In the genomic region with DNA sequence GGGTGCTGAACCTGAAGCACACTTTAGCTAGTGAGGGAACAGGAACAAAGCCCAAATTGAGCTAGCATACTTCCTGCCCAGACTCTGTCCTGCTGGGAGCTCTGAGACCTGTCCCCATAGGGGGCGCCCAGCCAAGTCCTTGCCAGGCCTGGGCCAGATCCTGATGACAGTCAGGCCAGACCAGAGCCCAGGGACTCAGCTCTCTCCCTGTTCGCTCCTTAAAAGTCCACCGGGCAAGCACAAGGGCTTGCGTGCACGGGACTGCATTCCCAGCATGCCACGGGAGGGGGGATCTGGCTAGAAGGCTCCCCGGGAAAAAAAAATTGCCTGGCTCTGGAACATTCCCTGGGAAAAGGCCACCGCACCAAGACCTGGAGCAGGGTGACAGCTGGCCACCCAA, we compare ENCODE assay signal across 10 mouse cellular contexts. TPM values are rescaled to one million over a fixed set of nuclear protein-coding genes. Genes with fewer than 3 reads are reported as not detected.
DNase-seq lines count a peak whose midpoint lies in the region; ATAC-seq and TF ChIP-seq lines count a peak whose summit lies in the region.
"Had no signal": no experiment of that assay in that cellular context is flagged by ENCODE, and none has a peak within 500 bp of the region (broad histone marks: within the 10 kb centered on the region; RNA-seq: fewer than 3 reads in every experiment).

No protein-coding gene starts in this region.

- H3K9ac ChIP-seq in kidney, embryonic 15.5 days = no peak overlapping the region
- H3K9ac ChIP-seq in liver, postnatal 0 days (replicated peaks) = no peak overlapping the region
- no peak overlapping the region for H3K9ac ChIP-seq in forebrain, embryonic 16.5 days (replicated peaks; ENCODE audit: low read depth, low read length)

- WGBS in kidney, embryonic 15.5 days = 64% methylated on average over 8 of the region's 8 CpGs
- 68% methylated on average over 8 of the region's 8 CpGs for WGBS in liver, postnatal 0 days (ENCODE audit: insufficient replicate concordance)
- WGBS in forebrain, embryonic 16.5 days = 59% methylated on average over 8 of the region's 8 CpGs

- no peak overlapping the region for H3K4me3 ChIP-seq in kidney, embryonic 15.5 days (replicated peaks)
- no peak overlapping the region for H3K4me3 ChIP-seq in liver, postnatal 0 days (ENCODE audit: low read depth, low read length)
- no peak overlapping the region for H3K4me3 ChIP-seq in forebrain, embryonic 16.5 days (replicated peaks; ENCODE audit: low read length)

- H3K4me1 ChIP-seq in kidney, embryonic 15.5 days = peaks cover 19% of the 10 kb centered on the region
- H3K4me1 ChIP-seq in liver, postnatal 0 days (ENCODE audit: insufficient read depth) = no peaks in the 10 kb centered on the region
- 0 out of 2 replicates have a peak, but pooled peaks cover 3% of the 10 kb centered on the region for H3K4me1 ChIP-seq in forebrain, embryonic 16.5 days (replicated peaks; ENCODE audit: control insufficient read depth, insufficient read depth, low read length)

- H3K9me3 ChIP-seq in kidney, embryonic 15.5 days (replicated peaks) = no peaks in the 10 kb centered on the region
- no peaks in the 10 kb centered on the region for H3K9me3 ChIP-seq in liver, postnatal 0 days (ENCODE audit: low read length)
- H3K9me3 ChIP-seq in forebrain, embryonic 16.5 days (ENCODE audit: control insufficient read depth, low read length) = no peaks in the 10 kb centered on the region
- H3K9me3 ChIP-seq: G1E had no signal

- no peak; the same call in 1 of the 2 replicates for TF ChIP-seq CTCF in liver, postnatal 0 days (IDR thresholded peaks at IDR 0.05; ENCODE audit: low read depth)

- no peaks in the 10 kb centered on the region for H3K36me3 ChIP-seq in kidney, embryonic 15.5 days
- no peaks in the 10 kb centered on the region for H3K36me3 ChIP-seq in liver, postnatal 0 days (replicated peaks; ENCODE audit: insufficient read depth, low read length)
- H3K36me3 ChIP-seq in forebrain, embryonic 16.5 days (ENCODE audit: control insufficient read depth, insufficient read depth) = no peaks in the 10 kb centered on the region
- H3K36me3 ChIP-seq: G1E had no signal

- no peaks in the 10 kb centered on the region for H3K27me3 ChIP-seq in kidney, embryonic 15.5 days
- H3K27me3 ChIP-seq in liver, postnatal 0 days (ENCODE audit: insufficient read depth, low read length) = no peaks in the 10 kb centered on the region
- no peaks in the 10 kb centered on the region for H3K27me3 ChIP-seq in forebrain, embryonic 16.5 days (replicated peaks; ENCODE audit: control insufficient read depth, insufficient read depth, low read length)

- no peak for ATAC-seq in kidney, embryonic 15.5 days (replicated peaks; ENCODE audit: low FRiP score)
- ATAC-seq in CD4-positive, CD25-positive, alpha-beta regulatory T cell, adult 4 months = no peak
- ATAC-seq in liver, postnatal 0 days = no peak
- no peak for ATAC-seq in forebrain, embryonic 16.5 days

- DNase-seq in kidney, adult 11 months = peak; percentile 23
- DNase-seq in adrenal gland, postnatal 25 days = peak; percentile 57
- DNase-seq in gastrocnemius, postnatal 10 days = peak; percentile 65
- peak; percentile 60 to 71 for DNase-seq in kidney, postnatal 25 days
- DNase-seq in liver, postnatal 0 days = no peak

- no peak overlapping the region for H3K4me2 ChIP-seq in kidney, embryonic 15.5 days
- no peak overlapping the region for H3K4me2 ChIP-seq in liver, postnatal 0 days (ENCODE audit: low read depth, low read length)
- H3K4me2 ChIP-seq in forebrain, embryonic 16.5 days (ENCODE audit: low read length) = no peak overlapping the region

- H3K27ac ChIP-seq in kidney, embryonic 15.5 days = no peak overlapping the region
- no peak overlapping the region for H3K27ac ChIP-seq in liver, postnatal 0 days (ENCODE audit: low read depth)
- H3K27ac ChIP-seq in forebrain, embryonic 16.5 days (ENCODE audit: low read length) = no peak overlapping the region

- TF ChIP-seq EP300 in liver, postnatal 0 days (IDR thresholded peaks at IDR 0.05; ENCODE audit: low read depth) = no peak

RNA-seq across cellular contexts. Expression of a gene that starts 41.4 kb away (rescaled TPM):
- not detected in 2 replicates for polyA plus RNA-seq in kidney, embryonic 15.5 days (2015; fragmentation: Nextera tagmentation; extraction: Ambion mirVana)
- not detected in 2 replicates for total RNA-seq in adrenal gland, postnatal 25 days (2021)
- total RNA-seq in gastrocnemius, postnatal 10 days (2021) = not detected
- polyA plus RNA-seq in CD4-positive, CD25-positive, alpha-beta regulatory T cell, adult 4 months (2017; shearing (Covaris generic)) = not detected
- polyA plus RNA-seq in liver, postnatal 0 days (2015; fragmentation: Nextera tagmentation; extraction: Ambion mirVana) = not detected in 2 replicates
- polyA plus RNA-seq in forebrain, embryonic 16.5 days (2015; fragmentation: Nextera tagmentation; extraction: Ambion mirVana) = not detected in 2 replicates
- total RNA-seq: G1E had no signal
- polyA plus RNA-seq: cortical plate, adult 2 months; G1E had no signal

RNA-seq across cellular contexts. Expression of a gene that starts 50.2 kb away (rescaled TPM):
- polyA plus RNA-seq in kidney, embryonic 15.5 days (2015; fragmentation: Nextera tagmentation; extraction: Ambion mirVana) = 2.0 and 5.1 TPM in 2 replicates
- not detected in 2 replicates for total RNA-seq in adrenal gland, postnatal 25 days (2021)
- total RNA-seq in gastrocnemius, postnatal 10 days (2021) = under 1 TPM in 1 of 2 experiments, not detected in 1; 0.84 TPM
- not detected for polyA plus RNA-seq in CD4-positive, CD25-positive, alpha-beta regulatory T cell, adult 4 months (2017; shearing (Covaris generic))
- 138 and 152 TPM in 2 replicates for polyA plus RNA-seq in liver, postnatal 0 days (2015; fragmentation: Nextera tagmentation; extraction: Ambion mirVana)
- not detected in 2 replicates for polyA plus RNA-seq in forebrain, embryonic 16.5 days (2015; fragmentation: Nextera tagmentation; extraction: Ambion mirVana)
- polyA plus RNA-seq: cortical plate, adult 2 months; G1E had no signal

Comparison
In these comparisons a context has a peak if more than half of its experiments do, and no peak if none do; other contexts are left out.
1. RNA of a gene that starts 50.2 kb away (polyA plus RNA-seq): 138 to 152 TPM in liver, postnatal 0 days; 2.0 to 5.1 TPM in kidney, embryonic 15.5 days, not detected in CD4-positive, CD25-positive, alpha-beta regulatory T cell, adult 4 months and not detected in forebrain, embryonic 16.5 days; every median in the first group is over 10 times any median in the second.